Mouse (Mus musculus) c-Kit-positive CD71-negative TER-119-negative erythroid progenitor cells, embryonic 14.5 days (primary cell): ENCODE results near the gene Pax3.

ENCODE experiments used
- DNase-seq: peaks from one replicate; pipeline ENCODE4 v3.0.0-alpha.2; 2013; ENCODE audit warnings: low read depth

Pax3 gene

DNA sequence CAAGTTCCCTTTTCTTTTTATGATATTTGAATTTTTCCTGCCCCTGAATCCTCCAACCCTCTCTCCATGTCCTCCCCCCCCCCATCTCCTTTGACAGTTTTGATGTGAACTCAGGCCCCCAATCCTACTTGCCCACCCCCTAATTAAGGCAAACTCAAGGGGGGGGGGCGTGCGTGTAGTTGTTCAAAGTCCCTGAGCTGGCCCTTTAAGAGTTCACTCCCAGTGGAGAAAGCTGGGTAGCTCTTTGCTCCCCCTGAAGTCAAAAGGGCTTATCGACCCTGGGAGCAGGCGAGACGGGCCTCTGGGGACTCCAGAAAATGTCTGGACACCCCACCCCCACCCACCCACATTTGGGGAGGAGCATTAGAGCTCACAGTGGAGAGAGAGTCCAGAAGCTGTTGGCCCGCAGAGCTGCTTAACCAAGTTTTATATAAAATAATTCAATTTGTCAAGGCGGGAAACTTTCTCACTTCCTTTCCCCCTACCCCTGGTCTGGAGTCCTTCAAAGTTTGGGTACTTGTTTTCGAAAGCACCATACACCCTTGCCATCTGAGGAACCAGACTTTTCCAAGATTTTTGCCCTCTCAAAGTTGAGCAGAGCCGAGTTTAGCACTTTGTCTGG is 1.5 kb upstream of the Pax3 start:
- DNase-seq, result no peak

DNA sequence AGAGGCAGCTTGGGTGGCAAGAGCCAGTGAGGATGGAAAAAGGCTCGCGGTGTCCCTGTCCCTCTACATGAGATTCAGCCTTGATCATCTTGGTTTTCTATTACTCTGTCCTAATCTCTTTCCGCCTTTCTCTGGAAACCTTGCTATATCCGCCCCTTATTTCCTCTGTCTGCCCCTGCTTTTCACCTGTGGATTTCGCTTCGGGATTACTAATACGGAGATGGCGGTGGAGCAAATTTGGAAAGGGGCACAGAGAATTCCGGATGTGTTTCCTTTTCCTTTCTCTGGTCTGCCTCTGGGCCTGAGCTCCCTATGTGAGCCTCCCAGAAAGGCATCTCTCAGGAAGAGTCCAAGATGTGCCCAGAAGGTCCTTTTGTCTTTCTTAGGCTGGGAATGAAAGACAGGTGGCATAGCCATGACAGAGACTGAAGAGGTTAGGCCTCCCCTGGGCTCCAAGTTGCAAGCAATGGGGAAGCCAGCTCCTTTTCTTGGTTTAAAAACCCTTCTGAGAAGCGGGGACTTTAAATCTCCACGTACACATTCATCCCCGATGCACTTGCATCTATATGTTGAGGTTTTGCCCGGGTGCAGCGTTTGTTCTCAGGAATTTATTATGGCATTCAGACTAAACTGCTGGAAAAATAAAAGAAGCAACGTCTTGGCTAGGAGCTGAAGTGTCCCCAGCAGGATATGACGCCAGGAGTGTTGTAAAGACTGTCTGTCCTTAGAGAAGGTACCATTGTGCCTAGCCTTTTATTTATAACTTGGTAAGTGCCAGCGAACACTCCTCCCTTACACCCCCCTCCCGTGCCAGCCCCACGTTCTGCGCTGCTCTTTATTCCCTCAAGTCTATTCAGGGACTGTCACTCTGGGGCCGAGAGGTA is 659 bp upstream of the Pax3 start:
- DNase-seq, result no peak

DNA sequence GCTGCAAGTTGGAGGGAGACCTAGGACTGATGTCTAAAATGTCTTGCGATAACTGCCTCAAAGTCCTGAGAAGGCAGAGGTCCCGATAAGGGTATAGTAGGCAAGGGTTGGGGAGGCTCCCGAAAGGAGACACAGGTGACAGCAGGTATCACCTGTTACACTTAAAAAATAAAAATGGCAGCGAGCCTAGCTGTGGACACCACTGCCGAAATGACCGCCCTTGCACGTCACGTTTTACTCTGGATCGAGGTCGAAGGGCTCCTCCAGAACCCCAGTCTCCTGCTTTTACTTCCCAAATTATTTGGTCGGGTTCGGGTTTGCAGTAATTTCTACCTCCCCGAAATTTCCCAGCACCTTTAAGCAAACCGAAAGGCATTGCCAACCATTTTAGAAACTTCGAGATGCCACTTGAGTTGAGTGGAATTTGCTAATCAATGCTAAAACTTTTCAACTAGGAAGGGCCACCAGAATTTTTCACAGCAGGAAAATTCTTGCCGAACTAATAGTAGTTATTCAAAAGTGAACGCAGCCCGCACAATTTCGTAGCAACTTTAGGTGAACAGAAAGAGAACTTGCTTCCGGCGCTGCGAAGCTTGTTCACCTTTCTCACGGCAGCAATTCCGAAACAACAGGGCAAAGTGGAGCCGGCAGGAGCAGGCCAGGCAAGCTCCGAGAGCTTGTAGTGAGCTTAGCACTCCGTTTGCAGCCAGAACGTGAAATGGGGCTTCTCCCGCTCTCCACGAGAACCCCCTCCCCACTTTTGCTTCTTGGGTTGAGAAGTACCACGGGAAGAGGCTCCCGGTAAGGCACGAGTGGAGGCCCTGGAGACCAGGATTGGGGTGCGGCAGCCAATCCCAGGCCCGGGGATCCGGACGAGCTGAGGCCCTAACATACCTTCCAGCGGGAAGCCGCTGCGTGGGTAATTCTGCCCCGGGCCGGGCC is 892 bp downstream of the Pax3 start:
- no peak for DNase-seq

DNA sequence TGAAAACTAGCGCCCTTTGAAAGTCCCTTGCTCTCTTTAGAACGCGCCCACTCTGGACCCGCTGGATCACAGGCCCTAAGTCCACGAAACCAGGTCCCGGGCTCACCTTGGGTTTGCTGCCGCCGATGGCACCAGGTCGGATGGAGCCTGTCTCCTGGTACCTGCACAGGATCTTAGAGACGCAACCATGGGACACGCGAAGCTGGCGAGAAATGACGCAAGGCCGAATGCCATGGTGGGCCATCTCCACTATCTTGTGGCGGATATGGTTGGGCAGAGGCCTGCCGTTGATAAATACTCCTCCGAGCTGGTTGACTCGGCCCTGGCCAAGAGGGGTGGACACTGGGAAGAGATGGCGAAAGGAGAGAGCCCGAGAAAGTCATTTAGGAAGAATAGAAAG is 1.8 kb downstream of the Pax3 start:
- no peak for DNase-seq

DNA sequence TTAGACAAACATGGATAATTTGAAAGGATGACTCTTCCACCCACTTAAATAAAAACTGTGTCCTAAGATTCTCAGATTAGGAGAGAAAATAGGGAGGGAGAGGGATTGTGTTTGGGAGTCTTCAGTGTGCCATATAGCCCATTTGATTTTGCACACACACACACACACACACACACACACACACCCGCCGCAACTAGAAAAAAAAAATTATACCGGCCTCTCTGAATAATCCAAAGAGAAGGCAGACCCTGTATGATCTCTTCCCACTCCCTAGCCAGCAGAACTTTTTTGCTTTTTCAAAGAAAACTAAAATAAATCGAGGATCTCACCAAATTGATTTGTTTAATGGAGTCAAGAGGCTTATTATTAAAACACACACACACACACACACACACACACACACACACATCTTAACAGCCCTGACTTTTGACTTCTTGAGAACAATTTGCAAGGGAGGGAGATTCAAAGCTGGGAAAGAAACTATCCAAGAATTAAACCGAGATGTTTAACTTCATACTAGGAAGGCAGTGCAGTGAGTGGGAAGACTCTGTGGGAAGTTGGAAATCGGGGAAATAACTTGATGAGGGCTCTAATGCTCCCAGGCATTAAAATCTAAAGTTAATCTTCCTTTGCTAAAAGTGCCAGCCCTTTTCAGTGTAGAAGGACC is 2.4 kb downstream of the Pax3 start:
- DNase-seq, result no peak

DNA sequence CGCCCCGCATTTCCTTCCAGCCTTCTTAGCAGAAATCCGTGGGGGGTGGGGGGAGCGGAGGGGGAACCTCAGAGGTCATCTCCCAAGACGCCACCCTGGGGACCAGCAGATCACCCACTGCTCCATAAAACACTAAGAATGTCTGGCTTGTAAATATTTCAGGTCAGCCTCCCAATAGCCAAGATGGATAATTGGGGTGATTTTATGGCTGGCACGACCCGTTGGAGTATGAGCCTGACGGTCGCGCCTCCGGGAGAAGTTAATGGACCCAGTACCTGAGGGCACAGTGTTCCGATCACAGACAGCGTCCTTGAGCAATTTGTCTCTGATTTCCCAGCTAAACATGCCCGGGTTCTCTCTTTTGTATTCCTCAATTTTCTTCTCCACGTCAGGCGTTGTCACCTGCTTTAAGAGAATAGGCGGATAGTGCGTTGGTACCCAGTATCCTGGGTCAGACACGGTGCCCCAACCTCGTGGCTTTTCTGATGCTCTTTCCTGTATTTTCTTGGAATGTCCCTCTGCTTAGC is 3.4 kb downstream of the Pax3 start:
- DNase-seq, result no peak

DNA sequence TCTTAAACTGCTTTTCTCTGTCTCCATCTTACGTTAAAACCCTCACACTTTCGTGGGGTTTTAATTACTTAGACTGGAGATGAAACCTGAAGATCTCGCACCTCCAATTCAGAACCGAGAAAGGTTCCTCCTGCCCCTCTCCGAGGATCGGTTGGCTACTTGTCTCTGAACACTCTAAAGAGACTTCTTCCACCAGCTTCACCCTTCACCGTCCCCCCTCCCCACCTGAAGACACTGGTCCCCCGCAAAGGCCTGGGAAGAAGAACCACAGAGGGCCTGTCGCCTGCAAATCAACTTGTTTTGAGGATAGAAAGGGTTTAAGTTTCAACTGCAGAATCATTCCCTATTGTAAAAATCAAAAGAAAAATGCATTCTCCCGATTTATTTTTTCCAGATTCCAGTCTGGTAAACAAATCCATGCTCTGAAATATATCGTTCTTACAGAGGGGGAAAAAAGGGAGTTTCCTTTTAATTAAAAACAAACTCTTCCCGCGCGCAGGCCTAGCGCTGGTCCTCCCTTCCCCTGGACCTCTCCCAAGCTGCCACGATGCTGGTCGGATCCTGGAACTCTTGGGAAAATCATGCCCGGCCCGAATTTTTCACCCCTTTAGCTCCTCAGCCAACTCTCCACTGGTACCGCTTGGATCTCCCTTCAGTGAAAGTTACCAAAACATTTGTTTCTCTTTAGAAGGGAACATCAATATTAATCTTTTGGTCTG is 4.0 kb downstream of the Pax3 start:
- DNase-seq, result no peak

DNA sequence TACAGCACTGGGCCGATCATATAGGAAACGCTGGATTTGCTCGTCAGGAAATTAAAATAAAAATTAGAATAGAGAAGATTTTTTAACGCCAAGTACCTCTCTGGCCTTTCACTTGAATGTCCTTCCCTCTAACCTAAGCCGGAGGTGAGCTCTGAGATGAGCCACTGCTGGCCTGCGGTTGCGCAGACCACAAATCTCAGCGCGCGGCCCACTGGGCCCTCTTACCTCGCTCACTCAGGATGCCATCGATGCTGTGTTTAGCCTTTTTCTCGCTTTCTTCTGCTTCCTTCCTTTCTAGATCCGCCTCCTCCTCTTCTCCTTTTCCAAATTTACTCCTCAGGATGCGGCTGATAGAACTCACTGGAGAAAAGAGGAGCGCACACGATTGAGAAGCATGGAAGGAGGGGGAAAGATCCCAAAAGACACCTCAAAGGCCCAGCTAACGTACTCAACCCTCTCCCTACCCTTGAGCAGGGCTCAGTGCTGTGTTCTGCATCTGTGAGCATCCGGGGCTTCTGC is 4.7 kb downstream of the Pax3 start:
- DNase-seq, result no peak

DNA sequence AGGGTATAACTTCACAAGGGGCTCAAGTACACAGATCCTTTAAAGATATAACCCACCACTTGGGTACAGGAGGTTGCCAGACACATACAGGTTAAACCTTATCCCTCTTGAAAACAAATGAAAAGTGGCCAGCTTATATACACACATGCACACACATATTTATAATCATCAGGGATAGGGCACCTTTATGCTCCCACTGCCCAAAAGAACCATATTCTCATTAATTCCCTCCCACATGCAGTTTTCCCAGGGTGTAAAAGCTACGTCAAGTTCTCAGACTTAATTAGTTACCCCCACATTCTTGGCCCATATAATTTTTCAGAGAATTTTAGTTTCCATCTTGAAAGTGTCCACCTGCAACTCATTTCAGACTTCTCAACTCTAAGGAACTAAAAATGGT is 5.2 kb downstream of the Pax3 start:
- no peak for DNase-seq

DNA sequence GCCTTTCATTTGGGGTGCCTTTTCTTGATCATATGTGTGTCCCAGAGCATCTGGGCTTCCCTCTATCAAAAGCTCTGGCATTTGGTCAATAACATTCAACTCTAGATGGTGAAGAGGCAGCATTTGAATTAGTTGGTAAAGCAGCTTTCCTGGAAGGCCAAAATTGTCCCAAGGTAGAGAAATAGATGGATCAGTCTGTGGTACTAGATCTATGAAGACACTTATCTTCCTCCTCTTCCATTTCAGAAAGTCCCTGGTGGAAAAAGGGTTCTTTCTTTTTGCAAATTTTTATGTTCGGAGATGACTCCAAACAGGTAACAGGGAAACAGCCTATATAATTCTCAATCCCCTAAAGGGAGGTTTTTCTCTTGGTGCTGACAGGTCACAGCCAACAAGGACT is 5.6 kb downstream of the Pax3 start:
- no peak for DNase-seq

DNA sequence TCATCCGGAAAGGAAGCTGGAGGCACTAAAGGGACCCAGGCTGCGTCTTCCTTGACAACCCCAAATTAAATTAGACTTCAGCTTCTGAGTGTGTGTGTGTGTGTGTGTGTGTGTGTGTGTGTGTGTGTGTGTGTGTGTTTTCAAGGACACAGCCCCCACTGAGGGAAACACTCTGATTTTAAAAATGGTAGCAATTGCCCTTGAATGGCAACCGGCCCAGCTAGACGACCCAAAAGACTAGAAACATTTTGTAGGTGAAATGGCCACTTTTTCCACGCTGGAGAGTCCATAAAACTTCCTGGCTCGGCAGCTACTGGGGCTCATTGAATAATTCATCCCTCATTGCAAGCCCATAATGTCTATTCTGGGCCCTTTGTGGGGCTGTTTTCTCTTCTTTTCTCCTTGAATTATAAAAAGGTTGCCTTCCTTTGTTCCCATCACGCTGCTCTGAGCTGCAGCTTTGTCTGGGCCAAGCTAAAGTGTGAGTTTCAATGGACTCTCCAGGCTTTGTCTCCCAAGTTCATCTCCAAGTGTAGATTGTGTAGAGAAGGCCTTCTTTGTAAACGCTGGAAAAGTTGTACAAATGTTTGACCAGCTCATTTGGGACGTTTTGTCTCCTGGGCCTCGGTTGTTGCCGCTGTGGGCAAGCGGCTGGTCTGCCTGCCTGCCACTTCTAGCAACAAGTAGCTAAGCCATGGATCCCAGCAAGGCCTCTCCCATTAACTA is 6.4 kb downstream of the Pax3 start:
- no peak for DNase-seq

DNA sequence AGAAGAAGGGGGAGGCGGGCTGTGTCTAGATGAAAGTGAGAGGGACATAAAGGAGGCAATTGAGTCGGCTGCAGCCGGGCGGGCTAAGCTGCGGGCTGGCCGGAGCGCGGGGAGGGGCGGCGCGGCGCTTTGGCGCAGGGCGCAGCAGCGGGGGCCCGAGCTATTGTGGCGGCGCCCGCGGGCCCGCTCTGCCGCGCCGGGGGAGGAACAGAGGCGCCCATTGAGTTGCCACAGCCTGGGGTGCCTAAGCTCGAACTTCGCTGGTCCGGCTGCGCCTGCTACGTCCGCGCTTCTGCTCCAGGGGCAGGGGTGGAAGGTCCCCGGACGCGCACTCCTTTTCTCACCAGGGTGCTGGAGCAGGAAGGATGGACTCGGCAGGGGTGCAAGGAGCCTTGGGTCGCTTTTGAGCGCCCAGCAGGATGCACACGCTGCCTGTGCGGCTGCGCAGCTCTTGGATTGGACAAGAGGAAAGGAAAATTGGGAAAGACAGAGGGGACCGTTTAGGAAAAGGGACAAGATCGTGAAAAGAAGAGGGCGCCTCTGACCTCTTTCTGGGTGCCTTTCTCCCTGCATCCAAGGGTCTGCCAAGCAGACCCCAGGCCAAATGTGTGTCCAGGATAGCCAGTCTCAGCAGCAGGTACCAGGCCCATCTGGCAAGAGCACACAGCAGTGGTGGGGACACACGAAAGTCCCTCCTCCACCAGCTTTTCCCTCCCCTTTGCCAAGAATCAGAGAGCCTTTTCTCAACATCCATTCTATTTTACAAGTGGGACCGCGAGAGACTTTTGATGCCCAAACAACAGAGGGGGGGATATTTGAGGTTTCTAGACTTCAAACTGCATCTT is 7.2 kb downstream of the Pax3 start:
- no peak for DNase-seq

DNA sequence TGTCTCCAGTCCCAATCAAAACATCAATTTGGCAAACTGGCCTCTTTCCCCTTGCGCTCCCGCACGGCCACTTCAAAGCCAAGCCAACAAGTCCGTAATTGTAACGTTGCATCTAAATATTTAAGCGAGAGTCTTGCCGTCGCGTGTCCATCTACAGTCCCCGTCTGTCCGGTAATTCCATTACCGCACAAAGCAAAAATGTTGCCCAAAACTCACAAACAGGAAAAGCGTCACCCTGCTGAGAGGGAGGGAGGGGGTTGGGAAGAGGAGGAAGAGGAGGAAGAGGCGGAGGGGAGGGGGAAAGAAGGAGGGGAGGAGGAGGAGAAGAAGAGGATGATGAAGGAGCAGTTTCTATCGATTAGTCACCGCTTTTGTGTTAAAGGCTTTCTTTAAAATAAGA is 7.9 kb downstream of the Pax3 start:
- no peak for DNase-seq

DNA sequence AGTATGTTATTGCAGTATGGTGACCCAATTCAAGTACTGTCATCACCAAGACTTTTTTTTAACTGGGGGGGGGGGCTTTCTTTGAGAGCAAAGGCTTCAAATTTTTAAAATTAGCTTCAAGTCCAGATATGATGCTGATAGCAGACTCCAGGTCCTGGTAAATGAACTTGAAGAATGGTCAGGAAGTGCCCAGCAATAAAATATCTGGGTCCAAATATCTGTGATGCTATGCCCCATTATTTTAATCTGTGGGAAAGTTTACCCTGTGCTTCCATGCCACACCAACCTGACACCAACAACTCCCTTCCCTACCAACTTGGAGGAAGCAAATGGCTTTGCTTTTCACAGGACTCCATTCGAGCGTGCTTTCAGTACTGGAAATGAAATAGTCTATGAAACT is 8.6 kb downstream of the Pax3 start:
- DNase-seq, result no peak

DNA sequence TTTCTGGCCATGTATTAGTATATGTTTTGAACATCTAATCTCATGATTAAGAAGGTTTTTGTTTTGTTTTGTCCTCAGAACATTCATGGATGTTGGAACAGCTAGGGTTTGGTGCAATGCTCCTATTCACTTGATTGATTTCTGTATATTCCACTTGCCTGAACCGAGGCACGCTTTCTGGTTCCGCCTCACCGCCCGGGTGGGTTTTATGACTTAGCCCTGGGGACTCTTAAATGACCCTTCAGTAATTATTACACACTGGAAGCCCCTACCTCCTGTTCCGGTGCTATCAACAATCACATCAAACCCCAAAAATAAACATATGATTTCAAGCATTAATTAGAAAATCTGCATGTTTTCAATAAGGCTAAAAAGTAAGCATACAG is 9.2 kb downstream of the Pax3 start:
- DNase-seq, result no peak

DNA sequence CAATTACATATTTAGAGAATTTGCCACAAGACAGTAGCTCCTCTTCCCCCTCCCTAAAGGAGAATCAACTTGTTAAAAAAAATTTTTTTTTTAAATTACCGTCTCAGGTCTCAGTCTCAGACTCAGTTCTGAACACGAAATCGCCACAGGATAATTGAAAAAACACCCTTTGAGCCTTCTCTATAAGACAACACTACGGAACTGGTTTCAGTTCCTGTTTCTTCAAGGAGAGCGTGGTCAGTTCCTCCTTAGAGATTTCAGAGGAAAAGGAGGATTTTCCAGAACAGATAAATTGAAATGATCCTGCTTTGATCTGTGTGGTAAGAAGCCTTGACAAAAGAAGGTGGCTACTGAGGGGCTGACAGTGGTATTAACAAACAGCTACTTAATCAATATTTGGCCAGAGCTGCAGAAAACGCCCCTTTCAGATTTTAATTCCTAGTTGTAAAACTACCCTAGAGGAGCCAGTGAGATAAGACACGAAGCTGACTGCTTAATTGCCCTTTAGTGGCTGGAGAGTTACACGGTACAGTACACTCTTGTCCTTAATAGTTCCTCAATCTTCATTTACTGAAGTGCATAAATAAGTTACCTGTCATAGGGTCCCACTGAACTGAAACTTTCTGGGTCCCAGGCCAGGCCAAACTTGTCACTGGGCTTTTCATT is 9.7 kb downstream of the Pax3 start:
- peak; percentile 29 for DNase-seq

DNA sequence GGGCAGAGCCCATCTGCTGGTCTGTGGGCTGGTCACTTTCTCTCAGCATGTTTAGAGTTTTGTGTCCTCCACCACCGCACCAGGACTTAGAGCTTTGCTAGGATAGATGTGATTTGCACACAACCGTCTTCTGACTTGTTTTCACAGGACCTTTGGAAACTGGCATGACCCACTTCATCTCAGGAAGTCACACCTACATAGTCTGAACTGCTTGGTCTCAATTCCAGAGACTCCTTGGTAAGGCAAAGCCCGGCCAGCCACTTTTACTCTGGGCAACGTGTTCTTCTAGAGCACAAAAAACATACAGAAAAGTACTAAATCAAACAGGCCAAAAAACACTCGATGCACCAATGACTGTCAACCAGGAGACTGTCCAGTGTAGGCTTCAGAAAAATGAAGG is 14.0 kb downstream of the Pax3 start:
- no peak for DNase-seq

DNA sequence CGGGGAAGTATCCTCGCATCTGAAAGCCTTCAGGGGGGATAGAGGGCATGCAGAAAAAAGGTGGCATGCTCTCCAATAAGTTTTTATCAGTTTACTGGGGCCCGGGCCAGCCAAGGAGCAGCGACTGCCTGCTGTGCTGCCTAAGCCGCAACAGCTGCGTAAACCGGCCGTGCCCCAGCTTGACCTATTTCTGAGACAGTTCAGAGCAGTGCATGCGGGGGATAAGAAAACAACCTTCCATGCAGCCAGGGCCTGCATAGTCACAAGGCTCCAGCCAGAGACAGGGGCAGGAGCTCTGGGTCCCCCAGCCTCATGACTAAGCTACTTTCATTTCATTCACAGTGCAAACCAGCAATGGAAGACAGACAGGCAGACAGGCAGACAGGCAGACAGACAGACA is 15.1 kb downstream of the Pax3 start:
- no peak for DNase-seq

DNA sequence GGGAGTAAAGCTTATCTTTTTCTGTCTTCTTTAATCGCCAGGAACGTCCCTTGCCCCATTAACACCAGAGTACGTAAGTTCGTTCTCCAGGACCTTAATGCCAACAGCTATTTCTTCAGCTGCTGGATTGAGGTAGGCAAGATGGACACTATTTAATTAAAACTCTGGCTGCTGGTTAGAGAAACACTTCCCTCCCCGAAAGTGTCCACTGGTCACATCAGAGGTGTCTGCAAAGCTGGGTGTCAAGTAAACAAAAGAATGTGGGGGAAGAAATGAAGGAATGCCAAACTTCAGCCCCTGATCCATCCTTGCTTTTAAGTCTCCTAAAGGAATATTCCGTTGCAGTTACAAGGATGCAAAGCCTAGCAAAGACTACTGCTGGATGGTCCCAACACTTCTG is 24.6 kb downstream of the Pax3 start:
- DNase-seq, result no peak
